31 mouse cellular contexts compared by ENCODE assay signal in genomic region chr2:147053229-147053892, GRCm38 (mm10). TPM values are rescaled to one million over a fixed set of nuclear protein-coding genes. Genes with fewer than 3 reads are reported as not detected.
DNase-seq lines count a peak whose midpoint lies in the region; ATAC-seq lines count a peak whose summit lies in the region.
"Had no signal": no experiment of that assay in that cellular context is flagged by ENCODE, and none has a peak within 500 bp of the region (broad histone marks: within the 10 kb centered on the region; RNA-seq: fewer than 3 reads in every experiment).

No protein-coding gene starts in this region.

- H3K4me2 ChIP-seq in intestine, embryonic 16.5 days (ENCODE audit: low read depth, low read length), result no peak overlapping the region
- H3K4me2 ChIP-seq: embryonic facial prominence, embryonic 13.5 days; embryonic facial prominence, embryonic 15.5 days; forebrain, embryonic 12.5 days had no signal

- H3K27me3 ChIP-seq in intestine, embryonic 16.5 days (replicated peaks; ENCODE audit: control insufficient read depth, insufficient read depth, low read length), result no peaks in the 10 kb centered on the region
- H3K27me3 ChIP-seq: embryonic facial prominence, embryonic 13.5 days; embryonic facial prominence, embryonic 15.5 days; forebrain, embryonic 12.5 days; Patski had no signal

- peaks cover 6% of the 10 kb centered on the region for H3K36me3 ChIP-seq in intestine, embryonic 16.5 days (ENCODE audit: control insufficient read depth, insufficient read depth, low read length)

- no peaks in the 10 kb centered on the region for H3K9me3 ChIP-seq in intestine, embryonic 16.5 days (ENCODE audit: control insufficient read depth, low read length)
- H3K9me3 ChIP-seq: embryonic facial prominence, embryonic 13.5 days; embryonic facial prominence, embryonic 15.5 days; forebrain, embryonic 10.5 days; forebrain, embryonic 12.5 days had no signal

- DNase-seq in heart, adult 11 months, result peak; percentile 25
- no peak for DNase-seq in heart, adult 18-20 months
- DNase-seq in 416B (ENCODE audit: low read depth), result peak; percentile 10
- peak; percentile 10 for DNase-seq in brain, adult 2 months (ENCODE audit: low read depth, low spot score)
- no peak for DNase-seq in layer of hippocampus, adult 9-11 months
- DNase-seq in urinary bladder, postnatal 14 days (ENCODE audit: low spot score), result no peak
- DNase-seq: adrenal gland, adult 8-10 months; adrenal gland, postnatal 14 days; adrenal gland, postnatal 36 days; cerebellum, adult 11 months; cerebellum, adult 18-20 months; cerebellum, adult 8-10 months; cerebellum, adult 9-11 months; cerebellum, postnatal 14 days; cerebellum, postnatal 36 days; embryo, embryonic 11 days had no signal

- H3K4me1 ChIP-seq in intestine, embryonic 16.5 days (ENCODE audit: control insufficient read depth, insufficient read depth, low read length), result no peaks in the 10 kb centered on the region
- H3K4me1 ChIP-seq: embryonic facial prominence, embryonic 13.5 days; embryonic facial prominence, embryonic 15.5 days; forebrain, embryonic 10.5 days; forebrain, embryonic 12.5 days had no signal

- no peak overlapping the region for H3K27ac ChIP-seq in intestine, embryonic 16.5 days (ENCODE audit: low read length)
- H3K27ac ChIP-seq: embryonic facial prominence, embryonic 13.5 days; embryonic facial prominence, embryonic 15.5 days; forebrain, embryonic 10.5 days; forebrain, embryonic 12.5 days had no signal

- H3K4me3 ChIP-seq in intestine, embryonic 16.5 days (ENCODE audit: low read length), result no peak overlapping the region
- H3K4me3 ChIP-seq: embryonic facial prominence, embryonic 13.5 days; embryonic facial prominence, embryonic 15.5 days; erythroblast, embryonic 14.5 days; forebrain, embryonic 10.5 days; forebrain, embryonic 12.5 days had no signal

- 73% methylated on average over 2 of the region's 2 CpGs for WGBS in intestine, embryonic 16.5 days

- no peak overlapping the region for H3K9ac ChIP-seq in intestine, embryonic 16.5 days (ENCODE audit: low read depth, low read length)
- H3K9ac ChIP-seq: embryonic facial prominence, embryonic 13.5 days; embryonic facial prominence, embryonic 15.5 days; forebrain, embryonic 12.5 days had no signal

- ATAC-seq in intestine, embryonic 16.5 days, result peak; percentile 90
- no peak for ATAC-seq in monocyte, adult 5-6 weeks (replicated peaks; ENCODE audit: insufficient number of reproducible peaks, low FRiP score, low TSS enrichment, poor library complexity, severe bottlenecking)
- ATAC-seq: activated CD4-positive, CD25-positive, alpha-beta regulatory T cell, adult 4 months; forebrain, embryonic 14.5 days; forebrain, embryonic 16.5 days; Patski had no signal

RNA-seq across cellular contexts. Expression of gene Nkx2-4, which starts 31.9 kb away (rescaled TPM):
- total RNA-seq in heart, adult 18-20 months (2021), result not detected
- not detected in 2 replicates for polyA plus RNA-seq in intestine, embryonic 16.5 days (2015; fragmentation: Nextera tagmentation; extraction: Ambion mirVana)
- total RNA-seq in monocyte, adult 5-6 weeks (2017), result not detected in 3 replicates
- total RNA-seq: adrenal gland, adult 18-20 months; adrenal gland, adult 8-10 months; adrenal gland, postnatal 14 days; adrenal gland, postnatal 36 days; common myeloid progenitor, adult 5-6 weeks; MEL had no signal
- polyA plus RNA-seq: activated CD4-positive, CD25-positive, alpha-beta regulatory T cell, adult 4 months; C2C12; embryonic facial prominence, embryonic 13.5 days; embryonic facial prominence, embryonic 15.5 days; erythroblast, embryonic 14.5 days; Patski had no signal

RNA-seq across cellular contexts. Expression of gene Xrn2, which starts 40.6 kb away (rescaled TPM):
- total RNA-seq in heart, adult 18-20 months (2021), result 10 to 100 TPM; 22.4 to 29.9 TPM
- 63.6 and 68.3 TPM in 2 replicates for polyA plus RNA-seq in intestine, embryonic 16.5 days (2015; fragmentation: Nextera tagmentation; extraction: Ambion mirVana)
- total RNA-seq in monocyte, adult 5-6 weeks (2017), result 330 to 349 TPM (median 340 TPM) in 3 replicates

Comparison
In these comparisons a context has a peak if more than half of its experiments do, and no peak if none do; other contexts are left out.
1. DNase-seq: peak in heart, adult 11 months (single experiment), 416B (single experiment) and brain, adult 2 months (single experiment); none in heart, adult 18-20 months (0 of 2), layer of hippocampus, adult 9-11 months (single experiment) and urinary bladder, postnatal 14 days (single experiment).
2. RNA of gene Xrn2, which starts 40.6 kb away (total RNA-seq): 330 to 349 TPM in monocyte, adult 5-6 weeks; 22.4 to 29.9 TPM in heart, adult 18-20 months; every median in the first group is over 10 times any median in the second.